Mouse (Mus musculus): ENCODE results near the gene Cdh23.

DNA sequence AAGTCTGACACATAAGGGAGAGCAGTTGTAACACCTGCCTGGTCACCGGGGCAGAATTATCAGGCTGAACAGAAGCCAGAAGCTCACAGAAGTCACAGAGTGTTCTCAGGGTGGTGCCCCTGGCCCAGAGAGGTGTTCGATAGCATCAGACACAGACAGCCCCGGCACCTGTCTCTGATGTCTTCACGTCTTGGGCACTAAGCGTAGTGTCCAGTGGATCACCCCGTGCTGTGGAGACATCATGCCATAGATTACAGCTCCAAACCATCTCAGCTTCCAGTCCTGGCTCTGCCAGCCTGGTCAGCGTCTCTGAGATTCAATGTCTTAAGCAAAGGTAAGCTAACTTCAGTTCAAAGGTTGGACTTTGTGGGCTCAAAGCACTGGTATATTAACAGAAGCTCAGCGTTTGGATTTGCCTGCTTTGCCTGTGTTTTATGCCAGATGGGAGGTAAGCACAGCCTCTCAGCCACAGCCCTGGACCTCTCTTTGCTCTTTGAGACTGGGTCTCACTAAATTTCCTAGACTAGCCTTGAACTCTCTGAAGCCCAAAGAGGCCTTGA is 429.4 kb downstream of the Cdh23 start:
- TF ChIP-seq CTCF (IDR thresholded peaks at IDR 0.05; ENCODE audit: low read depth, low read length) = no peak
- no peak for TF ChIP-seq POLR2A (IDR thresholded peaks at IDR 0.05; ENCODE audit: borderline replicate concordance, low read depth, low read length)

Measured in bone marrow macrophage, adult 2 months (primary cell).